Mouse (Mus musculus) layer of hippocampus, postnatal 25 days (tissue): Measurements from ENCODE around the gene Rab37. TPM values are rescaled to one million over a fixed set of nuclear protein-coding genes. Genes with fewer than 3 reads are reported as not detected.
A peak's percentile ranks its signal among the peaks of the same experiment; 100 is the strongest.

Experiments used
- DNase-seq, 2 experiments: peaks; one replicate each; pipeline ENCODE4 v3.0.0; 2022; ENCODE audit warnings: mixed read lengths in 2 of 2, low spot score in 1 of 2; ENCODE audit errors: extremely low spot score in 1 of 2
- total RNA-seq, 2 experiments: library from RNA; stranded (reverse); gene quantifications; 2 replicates each; pipeline ENCODE4 v1.2.3; 2021

Rab37 gene
- 1 to 10 TPM; 1.8 to 2.0 TPM for total RNA-seq

DNA sequence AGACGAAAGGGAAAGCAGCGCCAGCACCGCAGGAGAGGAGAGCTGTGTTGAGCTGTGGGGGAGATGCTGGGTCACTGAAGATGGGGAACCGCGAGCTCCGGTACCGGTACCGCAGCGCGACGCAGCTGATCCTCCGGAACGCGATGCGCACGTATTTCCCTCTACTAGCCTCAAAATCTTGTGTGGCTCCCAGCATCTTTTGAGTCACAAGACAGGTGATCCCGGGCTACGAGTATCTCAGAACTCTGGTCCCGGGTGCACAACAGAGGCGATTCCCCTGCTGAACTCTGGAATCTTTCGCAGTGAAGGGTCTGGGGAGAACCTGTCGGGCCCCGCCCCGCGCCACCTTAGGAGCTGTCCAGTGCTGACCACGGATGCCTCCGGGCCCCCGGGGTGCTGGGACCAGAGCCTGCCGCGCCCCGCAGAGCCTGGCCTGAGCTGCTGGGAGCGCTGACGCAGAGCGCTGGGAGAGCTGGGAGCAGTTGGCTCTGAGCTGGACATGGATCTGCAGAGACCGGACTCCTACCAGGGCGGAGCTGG is at the start of gene Rab37:
Gene Rab37, plus strand, starts transcription at position 70 of the 540 bp plus-strand sequence.
- DNase-seq, result no peak

DNA sequence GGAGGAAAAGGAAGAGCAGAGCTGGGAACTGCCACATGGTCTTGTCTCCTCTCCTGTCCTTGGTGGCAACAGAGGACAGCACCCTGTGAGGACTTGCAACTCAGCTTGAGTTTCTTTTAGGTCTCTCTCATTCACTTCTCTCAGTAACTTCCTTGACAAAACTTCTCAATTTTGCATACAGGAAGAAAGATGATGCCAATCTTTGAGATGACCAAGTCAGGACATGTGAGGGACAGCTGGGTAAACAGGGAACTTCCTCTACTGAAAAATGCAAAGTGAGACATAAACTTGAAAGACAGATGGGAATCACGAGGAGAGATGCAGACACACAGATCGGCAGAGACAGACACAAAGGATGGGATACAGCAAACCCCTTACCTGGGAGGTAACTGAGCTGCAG is 43.0 kb upstream of the Rab37 start, which contains the start of gene Cd300ld3:
Gene Cd300ld3, minus strand, starts transcription at position 151 of the 400 bp plus-strand sequence.
- no peak for DNase-seq

DNA sequence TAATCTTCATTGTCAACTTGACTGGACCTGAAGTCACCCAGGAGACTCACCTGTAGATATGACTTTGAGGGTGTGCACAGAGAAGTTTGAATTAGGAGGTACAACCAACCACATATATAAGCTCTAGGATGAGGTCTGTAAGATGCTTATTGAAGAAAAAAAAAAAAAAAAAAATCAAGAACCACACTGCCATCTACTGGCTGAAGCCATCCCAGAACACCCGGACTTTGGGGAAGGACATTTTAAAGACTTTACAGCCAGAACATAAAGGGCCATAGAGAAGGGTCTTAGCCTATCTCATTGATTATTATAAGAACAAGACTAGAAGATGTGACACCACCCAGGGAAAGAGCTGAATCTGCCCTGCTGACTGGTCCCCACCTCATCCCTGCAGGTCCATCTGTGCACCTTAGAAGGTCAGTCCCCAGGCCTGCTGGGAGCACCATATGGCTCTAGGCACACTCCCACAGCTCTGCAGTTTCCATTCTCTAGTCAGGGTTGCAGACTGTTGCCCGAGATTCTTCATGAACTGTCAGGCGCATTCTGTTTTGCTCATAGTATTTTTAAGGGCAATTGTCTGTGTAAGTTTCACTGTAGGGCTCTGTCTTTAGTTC is 41.8 kb upstream of the Rab37 start:
- DNase-seq, result peak in 1 of 2 experiments; percentile 22

- no peak for DNase-seq
Measured at GRCm38 (mm10) chr11:115052206-115052605, 39.0 kb upstream of the Rab37 start.

GRCm38 (mm10) chr11:115052991-115053390 is 38.2 kb upstream of the Rab37 start:
- DNase-seq, result no peak

- DNase-seq, result no peak
Measured at GRCm38 (mm10) chr11:115054537-115054936, 36.7 kb upstream of the Rab37 start.

DNA sequence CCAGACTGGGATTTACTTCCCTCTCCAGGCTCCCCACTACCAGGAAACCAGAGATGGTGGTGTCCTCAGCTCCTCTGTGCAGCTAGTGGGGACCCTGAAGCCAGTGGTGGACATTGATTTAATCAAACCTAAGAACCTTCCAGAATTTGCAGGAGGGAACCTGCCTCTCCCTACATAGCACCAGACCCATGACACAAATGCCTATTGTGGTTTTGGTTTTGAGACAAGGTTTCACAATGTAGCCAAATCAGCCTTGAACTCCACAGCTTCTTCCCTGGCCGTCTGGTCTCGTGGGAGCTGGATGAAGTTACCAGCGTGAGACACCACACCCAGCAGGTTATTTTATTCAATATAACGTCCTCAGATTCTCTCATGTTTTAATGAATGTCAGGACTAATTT is 32.5 kb upstream of the Rab37 start:
- DNase-seq, result no peak

DNA sequence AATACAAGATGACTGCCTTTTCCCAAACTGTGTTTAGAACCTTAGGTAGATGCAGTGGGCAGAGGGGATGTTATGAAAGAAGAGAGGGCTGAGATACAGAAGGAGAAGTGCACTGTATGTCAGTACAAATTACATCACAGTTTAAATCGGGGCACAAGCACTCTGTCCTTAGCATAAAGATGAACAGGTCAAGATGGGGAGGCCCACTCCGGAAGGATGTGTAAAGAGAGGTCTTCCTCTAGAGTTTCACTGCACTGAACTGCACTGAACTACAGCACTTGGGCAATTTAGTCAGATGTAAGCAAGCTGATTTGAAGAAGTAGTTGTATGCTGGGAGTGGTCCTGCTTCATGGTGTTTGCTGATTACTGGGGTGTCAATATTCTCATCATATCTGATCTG is 31.4 kb upstream of the Rab37 start:
- no peak for DNase-seq

GRCm38 (mm10) chr11:115062077-115062476 is 29.2 kb upstream of the Rab37 start, which contains the start of gene Cd300e:
Gene Cd300e, minus strand, starts transcription at chr11:115062177.
- no peak for DNase-seq

GRCm38 (mm10) chr11:115066768-115067167 is 24.5 kb upstream of the Rab37 start:
- DNase-seq, result no peak

GRCm38 (mm10) chr11:115071015-115071551 is 20.1 kb upstream of the Rab37 start:
- no peak for DNase-seq

DNA sequence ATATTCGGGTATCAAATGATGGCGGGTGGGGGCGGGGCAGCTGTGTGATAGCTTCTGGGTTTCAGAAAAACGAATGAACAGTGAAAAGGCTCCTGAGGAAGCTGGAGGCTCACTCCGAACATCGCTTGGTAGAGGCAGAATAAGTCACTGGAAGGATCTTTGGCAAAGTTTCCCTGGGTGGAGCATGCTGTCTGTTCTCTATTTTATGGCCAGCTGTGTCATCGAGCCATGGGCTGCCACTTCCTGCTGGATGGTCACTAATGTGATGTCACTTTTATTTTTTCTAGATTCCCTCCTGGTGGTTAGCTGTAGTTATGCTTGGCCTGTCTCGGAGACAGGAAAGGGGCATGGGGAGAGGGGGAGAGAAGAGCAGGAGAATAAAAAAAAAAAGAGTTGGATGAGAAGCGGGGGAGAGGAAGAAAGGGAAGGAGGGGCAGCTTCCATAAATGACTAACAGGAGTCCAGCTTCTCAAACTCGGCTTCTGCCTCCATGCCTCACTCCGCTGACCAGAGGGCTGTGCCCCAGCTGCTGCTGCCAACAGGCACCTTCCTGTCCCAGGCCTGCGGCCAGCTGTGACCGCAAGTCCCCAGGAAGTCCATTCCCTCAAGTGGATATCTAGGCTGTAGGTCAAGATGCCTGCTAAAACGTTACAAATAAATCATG is 19.5 kb upstream of the Rab37 start:
- DNase-seq, result no peak

- DNase-seq, result no peak
Measured at GRCm38 (mm10) chr11:115073002-115073401, 18.2 kb upstream of the Rab37 start.

DNA sequence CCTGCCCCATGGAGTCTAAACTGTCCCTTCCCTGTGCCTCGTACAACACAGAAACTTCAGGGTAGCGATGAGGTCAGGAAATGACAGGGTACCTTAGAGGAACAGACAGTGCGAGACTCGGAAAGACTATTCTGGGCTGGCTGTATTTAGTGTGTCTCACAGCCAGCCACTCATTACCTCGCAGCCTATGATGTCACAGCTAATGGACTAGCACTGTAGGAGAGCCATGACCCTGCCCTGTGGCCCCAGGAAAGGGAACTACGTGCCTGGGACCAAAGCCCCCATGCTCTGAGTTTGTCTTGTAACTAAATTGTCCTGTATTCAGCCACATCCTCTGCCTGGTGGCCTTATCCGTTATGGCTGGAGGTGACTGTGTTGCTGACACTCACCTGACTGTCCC is 15.8 kb upstream of the Rab37 start:
- no peak for DNase-seq

- no peak for DNase-seq
Measured at GRCm38 (mm10) chr11:115075859-115076258, 15.4 kb upstream of the Rab37 start.

GRCm38 (mm10) chr11:115077436-115077835 is 13.8 kb upstream of the Rab37 start:
- DNase-seq, result no peak

DNA sequence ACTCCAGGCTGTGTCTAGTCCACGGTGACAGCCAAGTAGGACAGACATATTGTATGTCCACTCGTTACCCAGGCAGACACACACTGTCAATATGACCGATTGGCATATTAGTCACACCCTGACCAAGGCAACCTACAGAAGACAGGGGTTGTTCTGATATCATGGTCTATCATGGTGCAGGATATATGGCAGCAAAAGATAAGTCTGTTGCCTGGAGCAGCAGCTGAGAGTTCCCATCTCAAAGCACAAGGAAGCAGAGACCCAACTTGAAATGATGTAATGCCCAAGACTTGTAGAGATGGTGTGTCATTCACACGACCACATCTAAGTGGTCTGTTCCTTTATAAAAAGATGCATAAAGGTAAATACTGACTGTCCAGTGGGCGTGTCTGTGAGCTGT is 12.6 kb upstream of the Rab37 start:
- DNase-seq, result no peak

DNA sequence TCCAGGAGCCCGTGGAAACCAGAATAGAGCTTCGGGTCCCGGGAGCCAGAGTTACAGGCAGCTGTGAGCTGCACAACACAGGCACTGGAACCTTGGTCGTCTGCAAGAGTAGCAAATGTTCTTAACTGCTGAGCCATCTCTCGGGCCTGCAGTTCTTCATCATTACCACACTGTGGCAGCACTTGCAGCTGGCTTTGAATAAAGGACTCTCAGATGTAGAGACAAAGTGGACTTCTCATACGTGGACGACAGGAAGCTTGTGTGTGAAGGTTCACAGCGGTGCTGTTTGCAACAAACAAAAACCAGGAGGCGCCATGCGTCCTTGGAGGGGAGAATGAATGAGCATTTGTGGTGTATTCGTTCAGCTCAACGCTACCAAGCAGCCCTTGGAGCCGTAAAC is 10.3 kb upstream of the Rab37 start:
- DNase-seq, result peak; percentile 21 to 35

GRCm38 (mm10) chr11:115081373-115081772 is 9.9 kb upstream of the Rab37 start:
- DNase-seq, result no peak

- DNase-seq, result no peak
Measured at GRCm38 (mm10) chr11:115082196-115082595, 9.0 kb upstream of the Rab37 start.

DNA sequence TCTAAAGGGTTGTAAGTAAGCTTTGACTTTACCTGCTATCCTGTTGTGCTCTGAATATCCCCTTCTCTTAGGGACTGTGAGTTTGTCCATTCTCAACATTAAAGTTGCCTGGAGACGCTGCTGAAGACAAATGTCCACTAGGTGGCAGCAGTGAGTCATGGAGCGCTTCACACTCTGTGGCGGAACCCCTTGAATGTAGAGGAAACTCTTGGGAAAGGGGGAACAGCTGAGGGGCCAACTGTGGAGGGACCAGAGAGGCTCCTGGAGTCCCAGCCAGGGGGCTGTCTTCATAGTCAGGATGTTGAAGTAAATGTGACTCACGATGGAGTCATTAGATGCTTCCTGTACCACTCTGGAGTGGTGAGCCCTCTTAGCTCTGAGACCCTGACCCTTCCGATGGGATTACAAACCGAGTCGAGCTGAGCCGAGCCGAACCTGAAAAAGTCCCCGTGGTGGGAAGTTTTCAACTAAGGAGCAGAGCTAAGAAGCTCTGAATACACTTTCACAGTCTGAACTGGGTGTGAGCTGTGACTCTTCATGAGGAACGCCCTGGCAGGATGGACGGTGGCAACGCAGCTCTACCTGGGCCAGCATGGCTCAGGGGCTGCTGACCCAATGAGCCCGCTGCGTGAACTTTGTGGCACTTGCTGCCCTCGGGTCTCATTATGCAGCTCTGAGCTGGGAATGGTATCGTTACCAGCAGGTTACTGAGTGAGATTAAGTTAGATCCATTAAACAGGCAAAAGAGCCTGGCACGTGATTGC is 7.7 kb upstream of the Rab37 start:
- DNase-seq, result peak; percentile 59 to 92
